Mouse (Mus musculus): ENCODE results near the gene Gm20662.
"Not testable (repeated sequence)": the region's sequence is repeated elsewhere in the genome, so short reads cannot be mapped to it uniquely, and the experiment has no call there.

The Gm20662 gene

GRCm38 (mm10) chr9:108003531-108003890 lies 7.4 kb downstream of the Gm20662 start:
- no peak for DNase-seq (ENCODE audit: low spot score in 2 of 2)

- DNase-seq (ENCODE audit: low spot score in 2 of 2), result no peak
These were observed 11.9 kb downstream of the Gm20662 start for GRCm38 (mm10) chr9:108008041-108008440.

GRCm38 (mm10) chr9:108010385-108010784 lies 14.2 kb downstream of the Gm20662 start:
- no peak for DNase-seq (ENCODE audit: low spot score in 2 of 2)

GRCm38 (mm10) chr9:108013577-108013976 lies 17.4 kb downstream of the Gm20662 start:
- DNase-seq (ENCODE audit: low spot score in 2 of 2), result not testable (repeated sequence)

- DNase-seq (ENCODE audit: low spot score in 2 of 2), result no peak
These were observed 21.0 kb downstream of the Gm20662 start for GRCm38 (mm10) chr9:108017127-108017526.

- DNase-seq (ENCODE audit: low spot score in 2 of 2), result no peak
These were observed 24.6 kb downstream of the Gm20662 start for GRCm38 (mm10) chr9:108020741-108021140.

GRCm38 (mm10) chr9:108023216-108023615 lies 27.1 kb downstream of the Gm20662 start:
- no peak for DNase-seq (ENCODE audit: low spot score in 2 of 2)

- no peak for DNase-seq (ENCODE audit: low spot score in 2 of 2)
These were observed 30.4 kb downstream of the Gm20662 start for GRCm38 (mm10) chr9:108026584-108026983.

GRCm38 (mm10) chr9:108027867-108028266 lies 31.7 kb downstream of the Gm20662 start:
- DNase-seq (ENCODE audit: low spot score in 2 of 2), result no peak

GRCm38 (mm10) chr9:108032126-108032525 lies 36.0 kb downstream of the Gm20662 start:
- DNase-seq (ENCODE audit: low spot score in 2 of 2), result no peak

- DNase-seq (ENCODE audit: low spot score in 2 of 2), result no peak
These were observed 39.4 kb downstream of the Gm20662 start for GRCm38 (mm10) chr9:108035331-108036156.

GRCm38 (mm10) chr9:108044751-108045492 lies 48.8 kb downstream of the Gm20662 start:
- peak in 1 of 2 experiments; percentile 58 for DNase-seq (ENCODE audit: low spot score in 2 of 2)

- peak in 1 of 2 experiments; percentile 50 for DNase-seq (ENCODE audit: low spot score in 2 of 2)
These were observed 50.4 kb downstream of the Gm20662 start for GRCm38 (mm10) chr9:108046582-108046981.

- DNase-seq (ENCODE audit: low spot score in 2 of 2), result peak in 1 of 2 experiments; percentile 49
These were observed 51.7 kb downstream of the Gm20662 start for GRCm38 (mm10) chr9:108047601-108048565.

- no peak for DNase-seq (ENCODE audit: low spot score in 2 of 2)
These were observed 52.4 kb downstream of the Gm20662 start for GRCm38 (mm10) chr9:108048566-108048955.

GRCm38 (mm10) chr9:108049016-108049455 lies 52.9 kb downstream of the Gm20662 start, which contains the start of gene Gmppb:
Gene Gmppb (plus strand): TSS chr9:108049242.
- DNase-seq (ENCODE audit: low spot score in 2 of 2), result peak; percentile 97

- peak in 1 of 2 experiments; percentile 55 for DNase-seq (ENCODE audit: low spot score in 2 of 2)
These were observed 53.6 kb downstream of the Gm20662 start for GRCm38 (mm10) chr9:108049561-108050251.

- DNase-seq (ENCODE audit: low spot score in 2 of 2), result no peak
These were observed 55.2 kb downstream of the Gm20662 start for GRCm38 (mm10) chr9:108051184-108051930.

GRCm38 (mm10) chr9:108051931-108052220 lies 55.7 kb downstream of the Gm20662 start:
- DNase-seq (ENCODE audit: low spot score in 2 of 2), result no peak

GRCm38 (mm10) chr9:108052411-108052810 lies 56.3 kb downstream of the Gm20662 start:
- no peak for DNase-seq (ENCODE audit: low spot score in 2 of 2)

Measured in urinary bladder, postnatal 4 days (tissue).